In the genomic region with DNA sequence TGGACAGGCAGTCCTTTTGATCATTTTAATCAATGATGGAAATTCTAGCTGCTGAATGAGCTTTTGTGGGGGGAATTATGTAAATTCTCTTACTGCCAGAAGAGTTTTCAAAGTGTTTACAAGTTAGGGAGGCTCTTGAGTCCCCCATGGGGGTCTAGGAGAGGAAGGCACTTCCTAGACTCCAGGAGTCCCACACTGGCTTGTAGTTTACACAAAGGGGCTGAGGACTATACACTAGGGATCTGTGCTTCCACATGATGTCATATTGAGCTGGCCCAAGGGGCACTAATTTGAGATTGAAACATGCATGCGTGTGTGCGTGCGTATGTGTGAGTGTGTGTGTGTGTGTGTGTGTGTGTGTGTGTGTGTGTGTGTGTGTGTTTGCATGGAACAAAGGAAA, we compare ENCODE assay signal across 9 mouse cellular contexts. TPM values are rescaled to one million over a fixed set of nuclear protein-coding genes. Genes with fewer than 3 reads are reported as not detected.
DNase-seq lines count a peak whose midpoint lies in the region; ATAC-seq and TF ChIP-seq lines count a peak whose summit lies in the region.
"Had no signal": no experiment of that assay in that cellular context is flagged by ENCODE, and none has a peak within 500 bp of the region (broad histone marks: within the 10 kb centered on the region; RNA-seq: fewer than 3 reads in every experiment).

No protein-coding gene starts in this region.

- TF ChIP-seq CTCF in cortical plate, adult 2 months (IDR thresholded peaks at IDR 0.05; ENCODE audit: extremely low read depth, insufficient read depth, low read length) = no peak

- no peak for ATAC-seq in heart, embryonic 12.5 days (ENCODE audit: insufficient number of reproducible peaks, low FRiP score)
- peak; percentile 57 for ATAC-seq in hindbrain, embryonic 13.5 days (ENCODE audit: low FRiP score)
- ATAC-seq in midbrain, embryonic 12.5 days (ENCODE audit: low FRiP score, low read depth) = peak; percentile 59

- no peaks in the 10 kb centered on the region for H3K27me3 ChIP-seq in heart, embryonic 12.5 days (replicated peaks)
- no peaks in the 10 kb centered on the region for H3K27me3 ChIP-seq in hindbrain, embryonic 13.5 days
- H3K27me3 ChIP-seq in midbrain, embryonic 12.5 days = no peaks in the 10 kb centered on the region

- no peaks in the 10 kb centered on the region for H3K9me3 ChIP-seq in heart, embryonic 12.5 days (replicated peaks)
- H3K9me3 ChIP-seq in hindbrain, embryonic 13.5 days = no peaks in the 10 kb centered on the region
- no peaks in the 10 kb centered on the region for H3K9me3 ChIP-seq in midbrain, embryonic 12.5 days

- peak overlapping the region; percentile 60 for H3K4me3 ChIP-seq in heart, embryonic 12.5 days
- peak overlapping the region; percentile 51 for H3K4me3 ChIP-seq in cortical plate, adult 2 months (ENCODE audit: insufficient read depth, low read length)
- H3K4me3 ChIP-seq in hindbrain, embryonic 13.5 days = peak overlapping the region; percentile 52
- peak overlapping the region; percentile 37 for H3K4me3 ChIP-seq in midbrain, embryonic 12.5 days

- WGBS in heart, embryonic 12.5 days = 86% methylated on average over 3 of the region's 3 CpGs
- WGBS in hindbrain, embryonic 13.5 days = 71% methylated on average over 3 of the region's 3 CpGs
- WGBS in midbrain, embryonic 12.5 days = 67% methylated on average over 3 of the region's 3 CpGs

- intact Hi-C loops in heart, postnatal 10 days (cut with DNase I) = no loop called here

- no peak for DNase-seq in heart, postnatal 10 days
- DNase-seq in adipocyte (ENCODE audit: low spot score) = no peak
- DNase-seq in left cerebral cortex, adult 18-20 months (ENCODE audit: low spot score in 2 of 2) = no peak
- no peak for DNase-seq in kidney, adult 18-20 months

- H3K9ac ChIP-seq in heart, embryonic 12.5 days = peak overlapping the region; percentile 59
- peak overlapping the region; percentile 66 for H3K9ac ChIP-seq in hindbrain, embryonic 13.5 days
- H3K9ac ChIP-seq in midbrain, embryonic 12.5 days (replicated peaks) = peak overlapping the region; percentile 47

- H3K4me1 ChIP-seq in heart, embryonic 12.5 days (replicated peaks) = peaks cover 12% of the 10 kb centered on the region
- H3K4me1 ChIP-seq in cortical plate, adult 2 months (ENCODE audit: control insufficient read depth, insufficient read depth, low read length) = no peaks in the 10 kb centered on the region; the same call in 1 of the 2 replicates
- peaks cover 22% of the 10 kb centered on the region for H3K4me1 ChIP-seq in hindbrain, embryonic 13.5 days (replicated peaks)
- H3K4me1 ChIP-seq in midbrain, embryonic 12.5 days = peaks cover 24% of the 10 kb centered on the region

- H3K4me2 ChIP-seq in heart, embryonic 12.5 days = peak overlapping the region; percentile 71
- H3K4me2 ChIP-seq in hindbrain, embryonic 13.5 days = peak overlapping the region; percentile 63
- peak overlapping the region; percentile 52 for H3K4me2 ChIP-seq in midbrain, embryonic 12.5 days (replicated peaks)

- no peaks in the 10 kb centered on the region for H3K36me3 ChIP-seq in heart, embryonic 12.5 days
- H3K36me3 ChIP-seq in hindbrain, embryonic 13.5 days = no peaks in the 10 kb centered on the region
- H3K36me3 ChIP-seq in midbrain, embryonic 12.5 days = no peaks in the 10 kb centered on the region

- H3K27ac ChIP-seq in heart, embryonic 12.5 days (ENCODE audit: poor library complexity, severe bottlenecking) = peak overlapping the region; percentile 74
- no peak overlapping the region for H3K27ac ChIP-seq in cortical plate, adult 2 months (ENCODE audit: insufficient read depth, low read length)
- H3K27ac ChIP-seq in hindbrain, embryonic 13.5 days = peak overlapping the region; percentile 90
- H3K27ac ChIP-seq in midbrain, embryonic 12.5 days (replicated peaks) = peak overlapping the region; percentile 78

- no peak for TF ChIP-seq POLR2A in cortical plate, adult 2 months (IDR thresholded peaks at IDR 0.05; ENCODE audit: extremely low read depth, insufficient read depth, low read length)

RNA-seq across cellular contexts. Expression of a gene that starts 0.7 kb away (rescaled TPM):
- polyA plus RNA-seq in heart, embryonic 12.5 days (2016; fragmentation: Nextera tagmentation; extraction: Ambion mirVana) = 6.3 and 7.8 TPM in 2 replicates
- total RNA-seq in heart, postnatal 10 days (2021) = 1 to 10 TPM; 4.9 to 5.2 TPM
- 7.2 and 9.9 TPM in 2 replicates for polyA plus RNA-seq in cortical plate, adult 2 months (2012; rRNA removed)
- 10.7 and 10.9 TPM in 2 replicates for polyA plus RNA-seq in hindbrain, embryonic 13.5 days (2015; fragmentation: Nextera tagmentation; extraction: Ambion mirVana)
- 17.6 and 18.1 TPM in 2 replicates for polyA plus RNA-seq in midbrain, embryonic 12.5 days (2016; fragmentation: Nextera tagmentation; extraction: Ambion mirVana)
- 1 to 10 TPM; 8.8 to 8.9 TPM for total RNA-seq in left cerebral cortex, adult 18-20 months (2021)

RNA-seq across cellular contexts. Expression of a gene that starts 29.1 kb away (rescaled TPM):
- 0.23 TPM in 1 of 2 replicates, not detected in the other for polyA plus RNA-seq in heart, embryonic 12.5 days (2016; fragmentation: Nextera tagmentation; extraction: Ambion mirVana)
- total RNA-seq in heart, postnatal 10 days (2021) = not detected
- 3.5 TPM in 2 replicates for polyA plus RNA-seq in cortical plate, adult 2 months (2012; rRNA removed)
- not detected in 2 replicates for polyA plus RNA-seq in hindbrain, embryonic 13.5 days (2015; fragmentation: Nextera tagmentation; extraction: Ambion mirVana)
- not detected in 2 replicates for polyA plus RNA-seq in midbrain, embryonic 12.5 days (2016; fragmentation: Nextera tagmentation; extraction: Ambion mirVana)
- 1 to 10 TPM; 1.6 to 2.3 TPM for total RNA-seq in left cerebral cortex, adult 18-20 months (2021)
- total RNA-seq: ES-E14 had no signal
